Mouse (Mus musculus): ENCODE measurements around the gene Lingo2. TPM values are rescaled to one million over a fixed set of nuclear protein-coding genes. Genes with fewer than 3 reads are reported as not detected.

Lingo2 gene
- polyA plus RNA-seq (2012; rRNA removed) = 0.16 TPM in 1 of 2 replicates, not detected in the other

GRCm38 (mm10) chr4:36951150-36951954 lies at the start of gene Lingo2:
Lingo2 (minus strand) TSS chr4:36951747.
- no peak for DNase-seq (ENCODE audit: low read depth, low spot score)

GRCm38 (mm10) chr4:36973358-36973757 lies 21.8 kb upstream of the Lingo2 start:
- WGBS = 85% methylated on average over 4 of the region's 4 CpGs
- DNase-seq (ENCODE audit: low read depth, low spot score) = no peak

More at GRCm38 (mm10) chr4:36951150-36951954, at the start of gene Lingo2:
- WGBS = 4% methylated on average over 61 of the region's 61 CpGs

GRCm38 (mm10) chr4:36952431-36953429 lies 1.2 kb upstream of the Lingo2 start:
- DNase-seq (ENCODE audit: low read depth, low spot score) = no peak
- 23% methylated on average over 20 of the region's 20 CpGs for WGBS

GRCm38 (mm10) chr4:36951955-36952215 lies 338 bp upstream of the Lingo2 start:
- 4% methylated on average over 7 of the region's 7 CpGs for WGBS
- no peak for DNase-seq (ENCODE audit: low read depth, low spot score)

- WGBS = 2% methylated on average over 11 of the region's 11 CpGs
- DNase-seq (ENCODE audit: low read depth, low spot score) = no peak
Measured at GRCm38 (mm10) chr4:36950790-36951149, 777 bp downstream of the Lingo2 start.

- DNase-seq (ENCODE audit: low read depth, low spot score) = no peak
- WGBS = 2% methylated on average over 43 of the region's 43 CpGs
Measured at GRCm38 (mm10) chr4:36950021-36950751, 1.4 kb downstream of the Lingo2 start.

- WGBS = 33% methylated on average over 1 of the region's 1 CpGs
- DNase-seq (ENCODE audit: low read depth, low spot score) = no peak
Measured at GRCm38 (mm10) chr4:36890810-36891209, 60.7 kb downstream of the Lingo2 start.

GRCm38 (mm10) chr4:36890365-36890764 lies 61.2 kb downstream of the Lingo2 start:
- 34% methylated on average over 3 of the region's 3 CpGs for WGBS
- DNase-seq (ENCODE audit: low read depth, low spot score) = no peak

- no peak for DNase-seq (ENCODE audit: low read depth, low spot score)
Measured at GRCm38 (mm10) chr4:36874781-36875180, 76.8 kb downstream of the Lingo2 start.

GRCm38 (mm10) chr4:36824982-36825381 lies 126.6 kb downstream of the Lingo2 start:
- DNase-seq (ENCODE audit: low read depth, low spot score) = no peak

GRCm38 (mm10) chr4:36821914-36822313 lies 129.6 kb downstream of the Lingo2 start:
- DNase-seq (ENCODE audit: low read depth, low spot score) = no peak

GRCm38 (mm10) chr4:36775088-36775487 lies 176.5 kb downstream of the Lingo2 start:
- 78% methylated on average over 4 of the region's 4 CpGs for WGBS
- no peak for DNase-seq (ENCODE audit: low read depth, low spot score)

GRCm38 (mm10) chr4:36730691-36731090 lies 220.9 kb downstream of the Lingo2 start:
- no peak for DNase-seq (ENCODE audit: low read depth, low spot score)
- WGBS = 68% methylated on average over 2 of the region's 2 CpGs

- DNase-seq (ENCODE audit: low read depth, low spot score) = no peak
- WGBS = 31% methylated on average over 1 of the region's 1 CpGs
Measured at GRCm38 (mm10) chr4:36716411-36716810, 235.1 kb downstream of the Lingo2 start.

GRCm38 (mm10) chr4:36698888-36699287 lies 252.7 kb downstream of the Lingo2 start:
- WGBS = 79% methylated on average over 3 of the region's 3 CpGs
- DNase-seq (ENCODE audit: low read depth, low spot score) = no peak

- DNase-seq (ENCODE audit: low read depth, low spot score) = no peak
- WGBS = 61% methylated on average over 2 of the region's 2 CpGs
Measured at GRCm38 (mm10) chr4:36696810-36697209, 254.7 kb downstream of the Lingo2 start.

- DNase-seq (ENCODE audit: low read depth, low spot score) = no peak
- WGBS = 83% methylated on average over 2 of the region's 2 CpGs
Measured at GRCm38 (mm10) chr4:36659920-36660319, 291.6 kb downstream of the Lingo2 start.

GRCm38 (mm10) chr4:36647753-36648152 lies 303.8 kb downstream of the Lingo2 start:
- DNase-seq (ENCODE audit: low read depth, low spot score) = no peak

GRCm38 (mm10) chr4:36635666-36636065 lies 315.9 kb downstream of the Lingo2 start:
- no peak for DNase-seq (ENCODE audit: low read depth, low spot score)
- WGBS = 73% methylated on average over 2 of the region's 2 CpGs

GRCm38 (mm10) chr4:36576801-36577200 lies 374.7 kb downstream of the Lingo2 start:
- 60% methylated on average over 5 of the region's 5 CpGs for WGBS
- DNase-seq (ENCODE audit: low read depth, low spot score) = no peak
